Mouse (Mus musculus): ENCODE measurements around the gene Rwdd2b. TPM values are rescaled to one million over a fixed set of nuclear protein-coding genes. Genes with fewer than 3 reads are reported as not detected.

Rwdd2b gene
- 14.6 and 15.2 TPM in 2 replicates for polyA plus RNA-seq (2015; fragmentation: Nextera tagmentation; extraction: Ambion mirVana)

DNA sequence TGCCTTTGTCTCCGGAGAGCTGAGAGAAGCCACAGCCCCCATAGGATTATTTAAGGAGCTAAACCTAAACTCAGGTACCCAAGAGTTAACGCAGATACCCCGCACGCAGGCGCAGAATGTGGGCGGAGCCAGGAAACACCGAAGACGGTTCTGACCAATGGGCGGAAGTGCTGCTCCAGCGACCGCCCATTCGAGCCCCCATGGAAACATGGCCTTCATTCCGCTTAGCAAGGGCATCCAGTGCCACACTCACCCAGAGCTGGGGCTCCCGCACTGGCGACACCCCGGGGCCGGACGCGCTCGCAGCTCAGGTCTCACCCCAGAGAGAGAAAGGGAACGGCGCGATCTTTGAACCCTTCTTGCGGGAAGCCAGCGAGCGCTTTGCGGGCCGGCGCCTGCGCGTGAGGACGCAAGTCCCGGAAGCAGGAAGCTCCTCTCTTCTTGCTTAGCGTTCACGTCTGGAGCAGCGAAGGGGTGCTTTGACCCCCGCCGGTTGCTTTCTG is at the start of gene Rwdd2b:
Gene Rwdd2b (minus strand): TSS at position 390 of the 503 bp plus-strand sequence.
- no peaks in the 10 kb centered on the region for H3K36me3 ChIP-seq
- H3K9me3 ChIP-seq: no peaks in the 10 kb centered on the region

DNA sequence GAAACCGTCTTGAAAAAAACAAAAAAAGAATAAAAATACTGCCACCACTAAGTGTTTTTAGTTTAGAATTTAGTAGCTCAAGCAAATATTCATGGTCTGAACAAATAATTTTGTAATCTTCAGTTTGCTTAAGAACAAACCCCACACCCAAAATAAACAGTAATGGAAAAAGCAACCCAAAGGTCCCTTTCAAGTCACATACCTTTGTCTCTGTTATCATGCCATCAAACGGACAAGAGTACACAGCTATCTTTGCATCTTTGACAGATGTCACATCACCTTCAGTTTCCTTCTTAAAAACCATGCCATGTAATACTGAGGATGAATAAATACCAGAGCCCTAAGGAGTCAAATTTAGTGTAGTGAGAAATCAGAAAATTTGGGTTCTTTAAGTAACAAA is 48.2 kb upstream of the Rwdd2b start:
- no peaks in the 10 kb centered on the region for H3K4me1 ChIP-seq (replicated peaks)
- H3K27me3 ChIP-seq: no peaks in the 10 kb centered on the region
- no peak for ATAC-seq (ENCODE audit: low FRiP score, low read depth)
- 95% methylated on average over 2 of the region's 2 CpGs for WGBS
- H3K36me3 ChIP-seq: peaks cover 92% of the 10 kb centered on the region
- H3K9me3 ChIP-seq: no peaks in the 10 kb centered on the region
- H3K27ac ChIP-seq (replicated peaks): no peak overlapping the region
- no peak overlapping the region for H3K9ac ChIP-seq
- H3K4me2 ChIP-seq: no peak overlapping the region
- no peak overlapping the region for H3K4me3 ChIP-seq

More for the DNA sequence above, at the start of gene Rwdd2b:
- WGBS: 0% methylated on average over 37 of the region's 38 CpGs
- ATAC-seq (ENCODE audit: low FRiP score, low read depth): peak; percentile 97
- Histone ChIP-seq H3K4me3 (peak within 1 kb of the TSS; percentile 96), H3K27me3 (no peaks in the 10 kb centered on the region), H3K4me1 (replicated peaks) (peaks cover 18% of the 10 kb centered on the region), H3K9ac (peak within 1 kb of the TSS; percentile 93), H3K27ac (replicated peaks) (peak within 1 kb of the TSS; percentile 98), H3K4me2 (peak within 1 kb of the TSS; percentile 75)

DNA sequence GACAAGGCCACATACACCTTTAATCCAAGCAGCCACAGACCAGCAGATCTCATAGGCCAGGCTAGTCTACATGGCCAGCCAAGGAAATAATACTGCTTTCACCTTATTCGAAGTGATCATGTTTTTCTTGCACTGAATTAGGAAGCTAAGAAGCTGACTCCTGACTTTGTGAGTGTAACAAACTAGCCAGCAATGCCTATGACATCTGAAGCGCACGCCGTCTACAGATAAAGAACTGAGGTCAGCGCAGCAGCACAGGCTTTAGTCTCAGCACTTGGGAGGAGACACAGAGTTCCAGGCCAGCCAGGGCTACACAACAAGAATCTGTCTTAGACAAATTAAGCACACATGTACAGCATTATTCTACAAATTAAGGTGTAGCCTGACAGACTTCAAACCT is 46.4 kb upstream of the Rwdd2b start:
- H3K9ac ChIP-seq: no peak overlapping the region
- H3K36me3 ChIP-seq: peaks cover 92% of the 10 kb centered on the region
- H3K4me2 ChIP-seq: no peak overlapping the region
- H3K27me3 ChIP-seq: no peaks in the 10 kb centered on the region
- no peaks in the 10 kb centered on the region for H3K9me3 ChIP-seq
- H3K4me1 ChIP-seq (replicated peaks): no peaks in the 10 kb centered on the region
- ATAC-seq (ENCODE audit: low FRiP score, low read depth): no peak
- WGBS: 96% methylated on average over 5 of the region's 5 CpGs
- H3K4me3 ChIP-seq: no peak overlapping the region
- H3K27ac ChIP-seq (replicated peaks): no peak overlapping the region

DNA sequence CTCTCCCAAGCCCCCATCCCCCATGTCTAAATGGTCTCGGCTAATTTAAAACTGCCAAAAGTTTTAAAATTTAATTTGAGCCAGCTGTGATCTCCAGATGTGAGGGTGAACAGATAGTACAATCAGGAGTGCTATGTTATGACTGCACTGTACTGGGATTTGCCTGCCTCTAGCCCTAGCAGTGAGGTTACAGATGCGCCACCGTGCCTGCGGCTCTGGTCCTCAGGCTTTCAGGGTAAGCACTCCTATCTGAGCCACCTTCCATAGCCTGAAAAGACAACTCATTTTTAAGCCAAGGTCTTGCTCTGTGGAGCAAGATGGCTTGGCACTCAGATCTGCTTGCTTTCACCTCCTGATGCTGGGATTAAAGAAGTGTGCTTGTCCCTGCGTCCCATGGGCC is 44.0 kb upstream of the Rwdd2b start:
- Histone ChIP-seq H3K27me3 (no peaks in the 10 kb centered on the region), H3K4me3 (no peak overlapping the region), H3K9me3 (no peaks in the 10 kb centered on the region), H3K36me3 (peaks cover 86% of the 10 kb centered on the region), H3K4me1 (replicated peaks) (no peaks in the 10 kb centered on the region), H3K9ac (no peak overlapping the region), H3K27ac (replicated peaks) (no peak overlapping the region), H3K4me2 (no peak overlapping the region)
- ATAC-seq (ENCODE audit: low FRiP score, low read depth): no peak
- WGBS: 95% methylated on average over 5 of the region's 5 CpGs

DNA sequence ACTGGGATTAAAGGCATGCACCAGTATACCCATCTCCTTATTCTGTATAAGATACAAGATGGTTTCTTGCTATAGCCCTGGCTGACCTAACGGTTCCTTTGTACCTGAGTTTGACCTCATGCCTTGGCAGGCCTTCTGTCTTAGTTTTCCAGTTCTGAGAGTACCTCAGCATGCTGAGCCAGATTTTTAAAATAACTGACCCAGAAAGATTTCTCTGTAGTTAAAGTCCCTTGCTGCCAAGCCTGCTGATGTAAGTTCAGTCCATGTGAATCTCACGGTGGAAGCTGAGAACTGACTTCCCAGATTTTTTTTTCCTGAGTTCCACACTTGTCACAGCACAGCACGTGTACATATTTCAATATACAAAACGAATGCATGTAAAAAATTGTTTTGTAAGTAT is 30.2 kb upstream of the Rwdd2b start:
- ATAC-seq (ENCODE audit: low FRiP score, low read depth): no peak
- H3K9me3 ChIP-seq: no peaks in the 10 kb centered on the region
- no peak overlapping the region for H3K9ac ChIP-seq
- no peak overlapping the region for H3K27ac ChIP-seq (replicated peaks)
- WGBS: 92% methylated on average over 4 of the region's 4 CpGs
- peaks cover 76% of the 10 kb centered on the region for H3K36me3 ChIP-seq
- no peak overlapping the region for H3K4me2 ChIP-seq
- H3K4me3 ChIP-seq: no peak overlapping the region
- H3K4me1 ChIP-seq (replicated peaks): no peaks in the 10 kb centered on the region
- no peaks in the 10 kb centered on the region for H3K27me3 ChIP-seq

DNA sequence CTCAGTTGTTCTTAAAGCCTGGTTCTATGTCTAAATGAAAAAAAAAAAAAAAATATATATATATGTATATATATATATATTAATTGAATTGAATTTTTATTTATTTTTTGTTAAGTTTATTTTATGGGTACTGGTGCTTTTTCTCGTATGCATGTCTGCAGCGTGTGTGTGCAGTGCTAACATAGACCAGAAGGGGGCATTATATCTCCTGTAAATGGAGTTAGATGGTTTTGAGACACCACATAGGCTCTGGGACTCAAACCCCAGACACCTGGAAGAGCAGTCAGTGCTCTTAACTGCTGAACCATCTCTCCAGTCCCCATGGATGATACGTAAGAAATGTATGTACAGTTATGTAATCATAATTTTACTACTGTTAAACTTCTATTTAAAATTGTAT is 18.4 kb upstream of the Rwdd2b start:
- Histone ChIP-seq H3K4me1 (replicated peaks) (peaks cover 21% of the 10 kb centered on the region), H3K9ac (no peak overlapping the region), H3K9me3 (no peaks in the 10 kb centered on the region), H3K27ac (replicated peaks) (no peak overlapping the region), H3K36me3 (peaks cover 31% of the 10 kb centered on the region), H3K4me2 (no peak overlapping the region), H3K27me3 (no peaks in the 10 kb centered on the region), H3K4me3 (no peak overlapping the region)
- no peak for ATAC-seq (ENCODE audit: low FRiP score, low read depth)
- WGBS: 95% methylated on average over 3 of the region's 3 CpGs

DNA sequence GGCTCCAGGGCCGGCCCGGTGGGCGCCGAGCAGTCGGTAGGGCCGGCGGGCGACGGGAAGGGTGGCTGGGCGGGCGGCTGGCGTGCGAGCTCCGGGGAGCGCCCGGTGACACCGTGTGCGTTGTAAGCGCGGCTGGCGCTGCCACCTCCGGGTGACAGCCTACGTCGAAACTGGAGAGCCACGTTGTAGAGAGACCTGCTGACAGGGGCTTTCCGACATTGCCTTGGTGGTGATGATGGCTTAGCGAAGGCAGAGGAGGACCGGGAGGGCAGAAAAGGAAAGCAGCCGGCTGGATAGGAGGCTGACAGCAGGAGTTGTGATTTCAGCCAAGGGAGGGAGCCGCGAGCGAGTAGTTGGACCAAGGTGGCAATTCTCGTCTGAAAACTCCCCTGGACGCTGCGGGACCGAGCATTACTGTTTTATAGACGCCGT is 14.8 kb upstream of the Rwdd2b start:
- Histone ChIP-seq H3K9ac (peak overlapping the region; percentile 60), H3K36me3 (peaks cover 8% of the 10 kb centered on the region; the same call in 1 of the 2 replicates), H3K4me1 (replicated peaks) (peaks cover 21% of the 10 kb centered on the region), H3K4me3 (peak overlapping the region; percentile 89), H3K4me2 (peak overlapping the region; percentile 91), H3K9me3 (no peaks in the 10 kb centered on the region), H3K27ac (replicated peaks) (peak overlapping the region; percentile 77), H3K27me3 (no peaks in the 10 kb centered on the region)
- ATAC-seq (ENCODE audit: low FRiP score, low read depth): no peak; the same call in 1 of the 2 replicates
- 1% methylated on average over 38 of the region's 38 CpGs for WGBS

DNA sequence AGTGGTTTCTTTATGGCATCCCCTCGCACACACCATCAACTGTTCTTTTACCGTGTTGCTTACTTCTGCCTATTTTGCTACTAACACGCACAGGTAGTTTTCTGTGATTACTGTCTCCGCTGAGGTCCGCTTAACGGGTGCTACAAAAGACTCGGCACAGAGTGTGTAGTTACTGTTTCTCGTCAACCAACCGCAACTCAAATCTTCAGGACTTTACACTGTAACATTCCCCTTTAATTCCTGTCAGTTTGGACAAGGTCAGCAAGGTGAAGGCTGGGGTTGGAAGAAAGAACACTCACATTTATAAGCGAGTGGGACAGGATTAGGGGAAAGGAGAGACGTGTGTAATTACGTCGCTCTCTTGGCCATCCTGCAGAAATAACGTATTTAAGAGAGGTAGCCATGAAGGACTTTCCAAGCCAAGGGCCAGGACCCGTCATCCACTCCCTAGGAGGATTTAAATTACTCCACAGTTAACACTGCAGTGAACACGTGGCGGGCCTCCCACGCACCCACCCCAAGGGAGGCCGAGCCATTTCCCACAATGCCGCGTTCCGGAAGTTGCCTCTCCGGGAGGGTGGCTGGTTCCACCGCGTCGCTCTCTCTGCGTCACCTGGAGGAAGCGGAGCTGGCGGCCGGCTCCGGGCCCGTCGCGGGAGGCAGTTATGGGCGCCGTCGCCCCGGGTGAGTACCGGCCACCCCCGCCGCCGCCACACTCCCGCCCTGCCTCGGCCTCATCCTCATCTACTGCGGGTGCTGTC is 14.2 kb upstream of the Rwdd2b start, which contains the start of gene Usp16:
Gene Usp16 (plus strand): TSS at position 285 of the 761 bp plus-strand sequence.
- WGBS: 9% methylated on average over 45 of the region's 45 CpGs

DNA sequence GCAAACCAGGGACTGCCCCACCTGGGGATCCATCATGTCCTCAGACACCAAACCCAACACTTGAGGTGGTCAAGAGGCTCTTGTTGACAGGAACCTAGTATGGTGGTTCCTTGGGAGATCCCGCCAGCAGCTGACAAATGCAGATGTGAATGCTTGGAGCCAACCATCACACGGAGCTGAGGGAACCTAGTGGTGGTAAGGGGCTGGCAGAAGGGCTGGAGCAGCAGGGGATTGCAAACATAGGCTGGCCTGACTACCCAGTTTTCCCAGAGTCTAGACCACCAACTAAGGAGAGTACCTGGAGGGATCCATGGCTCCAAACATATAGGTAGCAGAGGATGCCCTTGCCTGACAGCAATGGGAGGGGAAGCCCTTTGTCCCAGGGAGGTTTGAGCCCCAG is 12.9 kb upstream of the Rwdd2b start:
- 80% methylated on average over 2 of the region's 2 CpGs for WGBS

More for the DNA sequence above, 14.2 kb upstream of the Rwdd2b start, which contains the start of gene Usp16:
- peak within 1 kb of the TSS; percentile 60 for H3K9ac ChIP-seq
- no peaks in the 10 kb centered on the region for H3K27me3 ChIP-seq
- peaks cover 21% of the 10 kb centered on the region for H3K4me1 ChIP-seq (replicated peaks)
- H3K4me3 ChIP-seq: peak within 1 kb of the TSS; percentile 89
- no peaks in the 10 kb centered on the region for H3K9me3 ChIP-seq
- H3K4me2 ChIP-seq: peak within 1 kb of the TSS; percentile 91
- H3K27ac ChIP-seq (replicated peaks): peak within 1 kb of the TSS; percentile 77
- peaks cover 8% of the 10 kb centered on the region; the same call in 1 of the 2 replicates for H3K36me3 ChIP-seq
- peak; percentile 98 for ATAC-seq (ENCODE audit: low FRiP score, low read depth)

DNA sequence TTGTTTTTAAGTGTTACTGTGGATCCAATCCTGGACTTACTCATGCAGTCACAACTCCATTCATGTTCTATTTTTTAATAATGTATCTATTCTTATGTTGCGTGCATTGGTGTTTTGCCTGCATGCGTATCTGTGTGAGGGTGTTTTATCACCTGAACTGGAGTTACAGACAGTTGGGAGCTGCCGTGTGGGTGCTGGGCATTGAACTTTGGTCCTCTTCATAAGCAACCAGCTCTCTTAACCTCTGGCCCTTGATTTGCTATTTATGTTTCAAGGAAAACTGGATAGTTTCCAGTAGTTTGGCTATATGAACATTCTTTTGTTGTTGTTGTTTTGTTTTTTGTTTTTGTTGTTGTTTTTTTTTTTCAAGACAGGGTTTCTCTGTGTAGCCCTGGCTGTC is 5.2 kb upstream of the Rwdd2b start:
- H3K9ac ChIP-seq: no peak overlapping the region
- no peaks in the 10 kb centered on the region for H3K9me3 ChIP-seq
- no peak overlapping the region for H3K4me2 ChIP-seq
- H3K4me3 ChIP-seq: no peak overlapping the region
- H3K36me3 ChIP-seq: no peaks in the 10 kb centered on the region
- H3K4me1 ChIP-seq (replicated peaks): peaks cover 11% of the 10 kb centered on the region
- WGBS: 95% methylated on average over 3 of the region's 3 CpGs
- H3K27me3 ChIP-seq: no peaks in the 10 kb centered on the region
- no peak overlapping the region for H3K27ac ChIP-seq (replicated peaks)
- no peak for ATAC-seq (ENCODE audit: low FRiP score, low read depth)

More for the DNA sequence above, 12.9 kb upstream of the Rwdd2b start:
- Histone ChIP-seq H3K36me3 (no peaks in the 10 kb centered on the region), H3K4me3 (no peak overlapping the region), H3K27ac (replicated peaks) (no peak overlapping the region), H3K4me1 (replicated peaks) (peaks cover 21% of the 10 kb centered on the region), H3K9ac (no peak overlapping the region), H3K9me3 (no peaks in the 10 kb centered on the region), H3K4me2 (no peak overlapping the region), H3K27me3 (no peaks in the 10 kb centered on the region)
- ATAC-seq (ENCODE audit: low FRiP score, low read depth): no peak

DNA sequence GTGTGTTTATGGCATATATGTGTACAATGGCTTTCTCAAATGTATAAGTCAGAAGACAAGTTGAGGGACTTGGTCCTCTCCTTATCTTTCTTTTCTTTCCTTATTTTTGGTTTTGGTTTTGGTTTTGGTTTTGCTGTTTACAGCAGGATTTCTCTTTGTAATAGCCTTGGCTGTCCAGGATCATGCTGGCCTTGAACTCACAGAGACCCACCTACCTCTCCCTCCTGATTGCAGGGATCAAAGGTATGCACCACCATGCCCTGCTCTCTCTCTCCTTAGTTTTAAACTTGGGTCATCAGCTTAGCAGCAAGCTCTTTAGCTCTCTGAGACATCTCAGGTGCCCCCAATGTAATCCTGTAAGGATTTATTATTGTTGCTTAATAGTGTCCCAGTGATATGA is 4.7 kb upstream of the Rwdd2b start:
- Histone ChIP-seq H3K36me3 (no peaks in the 10 kb centered on the region), H3K4me3 (no peak overlapping the region), H3K27me3 (no peaks in the 10 kb centered on the region), H3K27ac (replicated peaks) (no peak overlapping the region), H3K4me2 (no peak overlapping the region), H3K9ac (no peak overlapping the region), H3K9me3 (no peaks in the 10 kb centered on the region), H3K4me1 (replicated peaks) (peaks cover 11% of the 10 kb centered on the region)
- no peak for ATAC-seq (ENCODE audit: low FRiP score, low read depth)

DNA sequence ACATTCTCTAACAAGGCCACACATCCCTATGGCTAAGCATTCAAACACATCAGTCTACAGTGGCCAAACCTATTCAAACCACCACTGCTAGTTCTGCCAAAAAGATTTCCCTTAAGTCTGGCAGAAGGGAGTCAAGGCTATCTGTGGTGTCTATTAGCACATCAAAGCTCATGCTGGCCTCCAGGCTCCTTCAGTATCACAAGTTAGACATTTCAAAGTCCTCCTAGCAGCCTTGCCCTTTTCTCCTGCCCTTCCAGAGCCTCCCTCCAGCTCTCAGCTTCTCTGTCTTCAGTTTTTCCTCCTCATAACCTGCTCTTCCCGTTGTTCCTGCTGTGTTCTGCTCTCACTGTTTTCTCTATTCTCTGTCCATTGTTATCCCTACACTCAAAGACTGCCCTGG is 3.7 kb upstream of the Rwdd2b start:
- ATAC-seq (ENCODE audit: low FRiP score, low read depth): no peak
- no peaks in the 10 kb centered on the region for H3K9me3 ChIP-seq
- H3K27me3 ChIP-seq: no peaks in the 10 kb centered on the region
- H3K4me1 ChIP-seq (replicated peaks): peaks cover 18% of the 10 kb centered on the region
- H3K36me3 ChIP-seq: no peaks in the 10 kb centered on the region
- H3K9ac ChIP-seq: no peak overlapping the region
- no peak overlapping the region for H3K4me2 ChIP-seq
- H3K27ac ChIP-seq (replicated peaks): no peak overlapping the region
- 48% methylated on average over 1 of the region's 1 CpGs for WGBS
- H3K4me3 ChIP-seq: no peak overlapping the region
